Mouse (Mus musculus): ENCODE measurements at regions not wholly inside any gene's neighbourhood (a gene's known extent, or its start where the extent isn't known, plus 50 kb on each side); places are given as distances from the start of the nearest gene placed in this dataset.
A peak's percentile ranks its signal among the peaks of the same experiment; 100 is the strongest.

DNA sequence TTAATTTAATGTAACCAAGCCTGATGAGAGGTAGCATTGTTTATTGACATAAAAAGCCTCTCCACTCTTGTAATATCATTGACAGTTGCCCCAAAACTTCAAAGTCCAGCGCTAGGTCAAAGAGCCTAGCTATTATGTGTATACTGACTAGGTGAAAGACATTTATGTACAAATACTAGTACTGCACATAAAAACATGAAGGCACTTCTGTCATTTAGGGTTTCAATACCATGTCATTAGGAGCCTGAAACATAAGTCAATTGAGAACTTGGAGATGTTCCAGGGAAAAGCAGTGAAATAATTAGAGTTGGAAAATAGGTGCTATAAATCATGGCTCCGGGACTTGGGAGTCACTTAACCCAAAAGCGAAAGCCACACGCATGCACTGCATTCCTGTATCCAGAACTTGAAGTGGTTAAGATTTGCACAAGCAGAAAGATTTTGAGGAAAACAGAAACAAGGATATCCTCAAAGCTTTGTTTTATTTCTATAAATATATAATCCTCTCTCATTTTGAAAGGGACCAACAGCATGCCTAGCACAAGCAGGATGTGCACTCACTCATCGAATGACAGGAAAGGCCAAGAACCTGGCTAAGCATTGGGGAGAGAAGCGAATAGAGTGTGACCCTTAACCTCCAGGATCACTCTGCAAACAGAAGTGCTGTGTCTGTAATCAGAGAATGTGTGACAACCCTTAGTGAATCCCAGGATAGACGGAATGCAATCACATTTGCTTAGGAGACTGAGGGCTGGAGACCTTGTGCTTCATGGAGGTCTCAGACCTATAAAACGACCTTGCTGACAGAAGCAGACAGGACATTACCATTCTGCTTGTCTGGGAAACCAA is 176.3 kb upstream of the Crim1 start:
- DNase-seq: no peak

DNA sequence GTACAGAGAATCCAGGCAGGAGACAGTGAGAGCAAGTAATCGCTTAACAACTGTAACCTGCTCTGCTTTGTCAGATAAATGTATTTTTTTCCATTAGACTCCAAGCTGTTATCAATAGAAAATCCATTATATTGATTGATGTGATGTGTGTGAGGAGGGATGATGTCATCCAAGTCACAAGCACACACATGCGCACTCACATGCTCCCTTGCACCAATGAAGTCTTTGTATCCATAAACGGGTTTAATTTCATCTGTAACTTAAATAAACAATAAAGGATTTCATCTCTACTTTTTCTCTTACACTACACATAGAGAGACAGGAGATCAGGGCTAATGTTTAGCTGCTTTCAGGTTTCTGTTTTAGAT is 175.7 kb upstream of the Crim1 start:
- no peak for DNase-seq

DNA sequence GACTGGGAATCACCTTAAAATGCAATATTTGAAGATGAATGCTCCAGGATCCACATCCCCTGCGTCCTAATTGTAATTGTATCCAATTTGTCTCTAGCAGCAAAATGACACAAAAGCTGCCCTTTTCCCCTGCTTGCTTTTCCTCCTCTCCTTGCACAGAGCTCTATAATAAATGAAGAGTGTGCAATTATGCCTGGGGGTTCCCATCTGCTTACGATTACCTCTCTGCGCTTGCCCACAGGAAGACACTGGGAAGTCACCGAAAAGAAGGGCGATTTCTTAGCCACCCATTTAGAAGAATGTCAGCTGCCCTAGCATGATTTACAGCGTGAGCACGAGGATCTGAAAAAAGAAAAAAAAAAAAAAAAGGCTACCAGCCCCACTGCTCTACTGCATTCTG is 174.8 kb upstream of the Crim1 start:
- DNase-seq: no peak

DNA sequence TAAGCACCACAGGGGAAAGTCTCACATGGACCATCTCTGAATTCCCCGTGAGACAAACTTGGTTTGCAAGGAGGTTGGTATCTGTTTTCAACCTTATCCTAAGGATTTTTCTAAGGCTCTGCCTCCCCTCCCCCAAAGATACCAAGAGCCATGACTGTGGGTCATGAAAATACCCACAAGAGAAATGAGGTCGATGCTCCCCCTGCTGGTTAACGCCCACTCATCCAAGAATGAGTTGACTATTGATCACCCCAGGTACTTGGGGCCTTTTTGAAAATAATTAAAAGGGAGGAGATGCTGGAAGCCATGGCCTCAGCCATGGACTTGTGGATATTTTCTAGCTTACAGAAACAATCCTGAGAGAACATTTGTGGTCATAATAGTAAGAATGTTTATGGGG is 164.4 kb upstream of the Crim1 start:
- DNase-seq: no peak

DNA sequence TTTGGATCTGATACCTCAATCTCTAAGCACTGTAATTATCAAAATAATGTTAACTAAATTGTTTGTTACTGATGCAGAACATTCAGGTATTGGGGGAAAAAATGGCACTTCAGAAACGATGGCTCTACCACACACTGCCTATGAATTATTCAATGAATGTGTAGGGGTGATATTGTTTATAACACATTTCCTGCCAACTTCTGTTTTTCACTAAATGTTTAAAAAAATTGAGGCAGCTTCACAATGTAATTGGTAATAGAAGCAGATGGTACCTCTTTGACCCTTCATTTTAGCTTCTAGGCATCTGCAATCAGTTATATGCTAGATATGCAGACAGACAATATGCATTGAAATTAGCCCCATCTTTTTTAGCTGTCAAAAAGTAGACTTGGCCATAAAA is 159.7 kb upstream of the Crim1 start:
- DNase-seq: no peak

DNA sequence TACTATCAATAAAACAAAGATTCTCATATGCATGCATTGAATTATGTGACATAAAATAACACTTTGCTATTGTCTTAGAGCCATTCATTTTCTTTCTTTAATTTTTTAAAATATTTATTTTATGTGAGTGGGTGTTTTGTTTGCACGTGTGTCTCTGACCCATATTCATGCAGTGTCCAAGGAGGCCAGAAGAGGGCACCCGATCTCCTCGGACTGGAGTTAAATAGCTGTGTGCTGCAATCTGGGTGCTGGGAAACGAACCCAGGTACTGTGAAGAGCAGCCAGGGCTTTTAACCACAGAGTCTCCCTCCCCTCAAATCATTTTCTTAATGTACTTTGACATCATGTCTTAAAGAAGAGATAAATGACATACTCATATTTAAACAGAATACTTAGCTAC is 158.8 kb upstream of the Crim1 start:
- DNase-seq: no peak

DNA sequence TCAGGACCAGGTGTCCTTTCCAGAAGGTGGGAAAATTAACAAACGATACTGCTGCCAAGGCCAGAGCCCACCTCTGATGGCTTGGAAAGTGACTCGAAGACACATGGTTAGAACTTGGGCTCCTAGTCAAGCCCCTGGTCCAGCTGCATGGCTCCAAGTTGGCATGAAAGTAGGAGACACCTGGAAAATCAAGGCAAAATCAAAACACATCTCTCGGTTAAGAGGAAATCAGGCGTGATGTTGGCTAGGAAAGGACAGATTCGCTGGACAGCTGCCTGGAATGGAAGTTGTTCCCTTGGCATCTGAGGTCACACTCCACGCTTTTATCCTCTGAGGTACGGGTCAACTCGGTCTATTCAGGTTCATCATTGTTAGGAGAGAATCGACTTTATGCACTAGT is 150.3 kb upstream of the Crim1 start:
- no peak for DNase-seq

DNA sequence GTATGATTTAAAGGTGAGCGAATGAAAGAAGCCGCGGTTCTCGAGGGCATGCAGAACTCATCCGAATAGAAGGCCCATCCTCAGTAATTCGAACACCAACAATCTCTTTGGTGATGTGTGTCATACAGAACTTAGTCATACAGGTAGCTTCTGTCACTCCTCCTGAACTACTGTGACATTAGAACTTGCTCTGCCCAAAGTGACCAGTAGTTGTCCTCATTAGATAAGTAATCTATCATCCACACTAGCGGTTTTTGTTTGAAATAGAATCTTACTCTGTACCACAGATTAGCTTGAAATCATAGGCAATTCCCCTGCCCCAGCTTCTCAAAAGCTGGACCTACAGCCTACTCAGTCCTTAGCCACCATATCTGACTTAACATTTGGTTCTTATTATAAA is 149.8 kb upstream of the Crim1 start:
- DNase-seq: no peak

DNA sequence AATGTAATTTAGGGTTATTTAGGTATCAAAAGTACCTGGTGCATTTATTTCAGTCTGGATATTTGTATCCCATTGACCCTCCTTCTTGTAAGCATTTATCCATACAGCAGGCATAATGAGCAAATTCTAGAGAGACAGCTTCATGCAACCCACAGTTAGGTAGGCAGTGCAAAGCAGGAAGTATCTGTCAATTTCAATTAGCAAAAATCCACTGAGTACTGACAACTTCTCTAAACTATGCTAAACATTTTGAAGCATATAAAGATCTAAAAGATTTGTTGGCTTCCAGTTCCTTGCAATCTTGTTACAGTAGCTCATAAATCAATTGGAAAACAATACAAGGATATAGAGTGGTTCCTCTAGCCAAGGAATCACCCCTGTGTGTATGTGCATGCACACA is 124.2 kb upstream of the Crim1 start:
- DNase-seq: no peak

DNA sequence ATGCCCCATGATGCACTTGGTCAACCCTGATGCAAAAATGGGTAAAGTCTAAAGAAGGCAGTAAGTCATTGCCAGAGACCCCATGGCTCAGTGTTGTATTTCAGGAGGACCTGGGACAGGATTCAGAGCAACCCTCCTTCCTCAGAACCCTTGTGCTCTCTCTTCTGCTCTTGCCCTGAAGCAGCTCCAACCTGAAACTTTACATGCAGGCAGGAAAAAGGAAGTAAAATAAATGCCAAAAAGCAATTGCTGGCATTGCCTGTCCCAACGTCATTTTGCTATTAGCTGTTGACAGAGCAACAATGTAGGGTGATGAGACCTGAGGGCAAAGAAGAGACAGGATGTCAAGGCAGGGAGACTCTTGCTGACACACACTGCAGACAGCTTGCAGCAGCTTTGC is 121.7 kb upstream of the Crim1 start:
- DNase-seq: no peak

DNA sequence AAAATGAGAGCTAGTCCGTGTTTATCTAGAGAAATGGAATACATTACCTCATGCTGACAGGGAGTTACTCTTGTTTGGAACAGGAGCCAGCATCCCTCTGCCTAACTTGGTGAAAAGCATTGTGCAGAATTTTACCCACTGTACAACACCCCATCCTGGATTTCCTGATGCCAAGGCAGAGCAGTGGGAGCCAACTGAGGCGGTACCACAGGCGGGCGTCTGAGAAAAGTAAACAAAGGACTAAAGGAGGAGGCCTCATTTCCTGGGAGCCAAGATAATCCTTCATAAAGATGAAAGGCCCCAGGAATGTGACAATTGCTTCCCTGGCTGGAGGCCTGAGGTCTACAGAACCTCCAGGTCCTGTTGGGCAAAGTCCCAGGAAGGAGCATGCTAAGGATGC is 115.6 kb upstream of the Crim1 start:
- peak in 1 of 2 experiments; percentile 2 for DNase-seq

DNA sequence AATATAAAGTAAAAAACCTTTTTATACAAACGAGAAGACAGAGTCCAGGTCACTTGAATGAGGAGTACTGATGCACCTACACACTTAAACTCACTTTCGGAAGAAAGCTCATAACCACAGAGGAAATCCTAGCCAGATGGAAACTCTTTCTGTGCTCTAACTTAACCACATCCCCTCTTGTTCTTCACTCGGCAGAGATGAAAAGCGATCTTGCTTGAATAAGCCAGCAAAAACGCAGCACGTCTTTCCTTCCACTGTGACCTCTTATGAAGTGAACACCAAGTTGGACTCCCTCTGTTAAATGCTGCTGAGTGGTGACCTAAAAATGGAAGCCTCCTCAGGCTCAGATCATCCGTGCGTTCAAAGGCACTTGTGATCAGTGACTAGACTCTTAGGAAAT is 113.1 kb upstream of the Crim1 start:
- DNase-seq: no peak

DNA sequence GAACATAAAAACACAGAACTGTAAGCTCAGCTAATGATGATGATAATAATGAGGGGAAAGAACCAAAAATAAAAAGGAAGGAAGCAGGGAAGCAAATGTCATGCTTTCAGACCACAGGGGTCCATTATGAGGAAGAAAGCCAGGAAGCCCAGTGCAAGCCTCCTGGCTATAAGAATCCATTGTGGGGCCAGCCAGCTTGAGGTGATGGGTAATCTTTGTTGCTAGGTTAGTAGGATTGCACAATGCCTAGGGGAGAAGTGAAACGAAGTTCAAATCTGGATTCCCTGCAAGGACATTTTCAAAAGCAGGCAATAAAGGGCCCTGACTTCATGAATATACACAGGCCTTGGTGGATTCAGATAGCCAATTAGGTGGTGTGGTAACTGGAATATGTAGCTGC is 102.3 kb upstream of the Crim1 start:
- DNase-seq: no peak

DNA sequence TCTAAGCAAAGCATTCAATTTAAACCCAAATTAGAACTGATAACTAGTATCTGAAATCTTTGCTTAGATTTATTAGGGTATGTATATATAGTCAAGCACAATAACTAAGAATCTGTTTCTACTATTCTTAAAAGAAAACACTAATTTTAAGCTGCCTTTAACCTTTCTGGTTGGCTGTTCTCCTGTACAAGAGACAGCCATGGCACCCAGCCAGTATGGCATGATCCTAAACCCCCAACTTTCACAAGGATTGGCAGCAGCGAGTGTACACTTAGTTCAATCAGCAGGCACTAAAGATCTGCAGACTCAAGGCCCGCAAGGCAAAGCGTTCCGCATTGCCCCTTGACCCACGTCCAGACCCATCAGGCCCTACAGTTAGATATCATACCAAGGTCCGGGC is 91.3 kb upstream of the Crim1 start:
- DNase-seq: no peak

DNA sequence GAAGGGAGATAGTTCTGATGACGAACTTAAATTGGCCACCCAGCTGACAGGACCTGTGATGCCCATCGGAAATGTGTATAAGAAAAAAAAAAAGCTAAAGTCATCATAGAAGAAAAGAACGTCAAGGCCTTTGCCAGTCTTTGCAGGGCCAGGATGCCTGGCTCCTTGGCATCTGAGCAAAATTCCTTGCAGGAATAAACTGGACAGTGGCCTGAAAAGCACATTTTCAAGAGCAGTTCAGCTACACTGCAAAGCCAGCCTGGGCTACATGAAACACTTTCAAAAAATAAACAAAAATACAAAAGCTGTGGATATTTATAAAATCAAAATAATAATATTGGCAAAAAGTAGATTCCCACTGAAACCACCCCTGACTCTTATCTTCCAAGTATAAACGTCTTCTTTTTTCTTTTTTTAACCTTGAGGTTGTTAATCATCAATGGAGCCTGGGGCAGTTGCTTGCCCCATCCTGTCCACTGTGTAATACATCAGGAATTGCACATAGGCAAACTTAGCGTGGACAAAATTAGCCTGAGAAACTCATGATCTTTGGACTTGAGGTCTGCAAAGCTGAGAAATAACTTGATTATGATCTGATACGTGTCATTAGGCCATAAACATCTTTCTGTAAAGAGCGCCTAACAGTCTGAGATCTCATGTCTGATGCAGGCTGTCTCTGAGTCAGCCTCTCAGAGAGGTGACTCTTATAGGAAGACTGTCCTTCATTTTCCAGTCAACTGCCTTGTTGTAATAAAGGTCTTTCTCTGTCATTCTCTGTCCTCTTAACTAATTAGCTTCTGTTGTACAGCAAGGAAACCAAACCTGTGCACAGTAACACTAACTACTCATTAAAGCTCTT is 90.5 kb upstream of the Crim1 start:
- no peak for DNase-seq

DNA sequence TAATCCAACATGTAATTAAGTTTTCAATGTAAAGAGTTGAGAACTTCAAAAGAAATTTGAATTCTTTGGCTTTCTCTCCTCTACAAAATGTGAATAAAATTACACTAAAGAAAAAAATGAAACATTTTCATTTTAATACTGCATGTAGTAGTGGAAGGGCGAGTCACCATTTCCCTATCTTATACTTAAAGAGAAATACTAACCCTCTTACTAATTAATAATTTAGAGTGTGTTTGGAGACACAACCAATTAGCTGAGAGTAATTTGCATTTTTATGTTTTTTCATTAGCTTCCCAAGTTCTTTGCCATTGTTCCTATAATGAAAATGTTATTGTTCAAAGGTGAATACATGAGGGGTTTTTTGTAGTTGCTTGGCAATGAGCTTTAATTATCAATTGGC is 67.9 kb upstream of the Crim1 start:
- DNase-seq: no peak

DNA sequence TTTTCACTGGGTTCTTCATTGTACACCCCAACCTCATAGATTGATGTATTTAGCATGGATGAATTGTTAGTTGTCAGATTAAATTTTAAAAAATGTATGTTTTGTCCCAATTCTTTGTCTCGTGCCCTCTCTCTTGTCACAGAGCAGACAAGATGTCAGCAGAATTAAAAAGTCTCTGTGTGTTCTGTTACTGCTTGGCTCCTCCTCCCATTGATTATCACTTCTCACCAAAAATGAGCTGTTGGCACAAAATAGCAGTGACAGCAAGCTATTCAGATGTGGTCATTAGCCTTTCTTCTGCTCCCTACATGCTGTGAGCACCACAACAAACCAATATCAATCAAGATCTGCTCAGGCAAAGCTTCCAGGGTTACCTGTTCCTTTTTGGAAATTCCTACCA is 62.1 kb upstream of the Crim1 start:
- no peak for DNase-seq

DNA sequence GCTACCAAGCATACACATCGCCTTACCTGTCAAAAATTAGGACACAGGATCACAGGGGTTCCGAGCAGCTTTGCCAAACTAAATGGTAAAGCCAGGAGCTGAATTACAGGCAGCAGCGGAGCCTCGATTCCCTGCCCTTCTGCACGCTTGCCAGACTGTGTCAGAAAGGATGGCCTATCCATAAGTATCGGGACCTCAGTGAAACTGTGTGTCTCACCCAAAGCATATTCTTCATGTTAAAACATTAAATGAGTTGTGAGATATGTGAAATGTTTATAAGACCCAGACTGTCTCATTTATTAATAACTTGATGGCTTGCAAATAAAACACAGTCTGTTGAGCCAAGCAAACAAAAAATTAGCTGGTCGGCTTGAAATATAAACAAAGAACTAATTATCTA is 59.4 kb upstream of the Crim1 start:
- no peak for DNase-seq

DNA sequence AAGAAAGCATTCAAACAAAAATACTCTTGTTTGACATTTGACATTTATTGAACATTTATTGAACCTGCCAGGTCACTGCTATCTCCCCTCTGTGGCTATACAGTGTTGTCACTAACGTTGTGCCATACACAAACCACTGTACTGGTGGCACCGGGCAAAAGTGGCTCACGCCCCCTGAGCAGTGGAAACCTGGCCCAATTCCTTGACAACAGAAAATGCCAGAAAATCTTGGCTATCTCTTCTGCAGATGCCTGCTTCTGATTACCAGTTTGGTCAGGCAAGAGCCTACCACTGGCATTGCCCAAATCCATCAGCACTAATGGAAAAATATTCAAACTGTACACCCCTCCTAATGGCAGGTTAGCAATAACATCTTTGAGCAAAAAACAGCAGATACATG is 58.9 kb upstream of the Crim1 start:
- DNase-seq: no peak

DNA sequence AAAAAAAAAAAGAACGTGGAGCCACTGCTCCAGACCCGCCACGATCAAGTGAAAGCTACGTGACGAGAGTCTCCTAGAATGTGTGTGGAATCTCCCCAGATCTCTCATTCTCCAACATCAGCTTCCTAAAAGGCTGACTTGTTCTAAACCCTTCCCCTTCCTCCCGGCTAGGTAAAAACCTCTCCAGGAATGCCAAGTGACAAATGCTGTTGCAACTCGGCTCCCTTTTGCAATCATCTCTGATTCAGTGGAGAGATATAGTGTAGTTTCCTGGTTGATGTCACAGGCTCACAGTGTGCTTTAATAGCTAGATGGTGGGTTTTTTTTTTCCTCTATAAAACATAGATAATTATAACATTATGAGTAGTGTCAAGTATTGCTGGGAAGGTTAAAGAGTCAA is 57.6 kb upstream of the Crim1 start:
- no peak for DNase-seq

DNA sequence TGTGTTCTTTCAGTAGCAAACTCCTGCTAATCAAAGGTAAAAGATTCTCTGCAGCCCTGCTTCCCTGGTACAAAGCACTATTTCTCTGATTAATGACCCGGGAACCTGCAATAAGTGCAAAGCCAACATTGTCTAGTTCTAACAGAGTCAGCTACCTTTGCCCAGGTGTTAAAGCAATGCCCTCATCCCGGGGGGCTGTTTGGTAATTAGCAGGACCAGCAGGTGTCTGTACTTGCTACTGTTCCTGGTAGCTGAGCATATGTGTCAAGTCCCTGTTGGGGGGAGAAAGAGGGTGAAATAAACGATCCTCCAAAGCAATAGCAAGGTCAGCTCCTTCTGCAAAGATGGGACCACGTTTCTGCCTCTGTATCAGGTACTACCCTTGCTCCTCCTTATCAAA is 54.7 kb upstream of the Crim1 start:
- DNase-seq: no peak
